Mouse (Mus musculus) forebrain, embryonic 11.5 days (tissue): Measurements from ENCODE around the gene Tubb4a. TPM values are rescaled to one million over a fixed set of nuclear protein-coding genes. Genes with fewer than 3 reads are reported as not detected.

Experiments used
- ATAC-seq: fragments of 200-750 bp; cut with Nextera tagmentation; replicated peaks from 2 replicates; pipeline ENCODE4 v1.8.0; 2017; ENCODE audit warnings: moderate TSS enrichment; ENCODE audit not compliant: low FRiP score
- DNase-seq: peaks from one replicate; pipeline ENCODE4 v3.0.0-alpha.2; 2017; ENCODE audit warnings: low spot score
- H3K27ac ChIP-seq: fragments of 300-500 bp; sonication (generic); 2 replicates; pipeline ENCODE4 v1.5.1; 2014; ENCODE audit warnings: low read depth, low read length
- H3K27me3 ChIP-seq: fragments of 300-500 bp; sonication (generic); 2 replicates; pipeline ENCODE4 v1.6.1; 2014; ENCODE audit warnings: mild to moderate bottlenecking, low read length, mixed read lengths; ENCODE audit not compliant: control insufficient read depth, insufficient read depth
- H3K36me3 ChIP-seq: fragments of 300-500 bp; sonication (generic); 2 replicates; pipeline ENCODE4 v1.6.1; 2014; ENCODE audit warnings: mild to moderate bottlenecking, low read length, moderate library complexity, mixed read lengths; ENCODE audit not compliant: control insufficient read depth, insufficient read depth
- H3K4me1 ChIP-seq: fragments of 300-500 bp; sonication (generic); replicated peaks from 2 replicates; pipeline ENCODE4 v1.6.1; 2014; ENCODE audit warnings: low read length, mixed read lengths; ENCODE audit not compliant: control insufficient read depth, insufficient read depth
- H3K4me2 ChIP-seq: fragments of 300-500 bp; sonication (generic); 2 replicates; pipeline ENCODE4 v1.6.1; 2014; ENCODE audit warnings: low read depth, mild to moderate bottlenecking, low read length, moderate library complexity, mixed read lengths; ENCODE audit not compliant: severe bottlenecking
- H3K4me3 ChIP-seq: fragments of 300-500 bp; sonication (generic); 2 replicates; pipeline ENCODE4 v1.5.1; 2014; ENCODE audit warnings: low read depth, low read length
- H3K9ac ChIP-seq: fragments of 300-500 bp; sonication (generic); 2 replicates; pipeline ENCODE4 v1.6.1; 2014; ENCODE audit warnings: low read length
- H3K9me3 ChIP-seq: fragments of 300-500 bp; sonication (generic); 2 replicates; pipeline ENCODE4 v1.6.1; 2016; ENCODE audit warnings: low read length, mixed read lengths; ENCODE audit not compliant: control insufficient read depth
- WGBS: fragments of 180-500 bp; shearing (Covaris S2); extraction: QIAGEN DNeasy Blood & Tissue Kit; methylation state at CpG from one replicate; pipeline ENCODE4 v1.1.7; 2014; 5-methylcytosine and 5-hydroxymethylcytosine counted together
- polyA plus RNA-seq: library from polyadenylated mRNA; unstranded; fragments of >200 nt; fragmentation: Nextera tagmentation; extraction: Ambion mirVana; gene quantifications from 2 replicates; pipeline ENCODE4 v1.2.1, GENCODE M21; 2014

Tubb4a gene
- polyA plus RNA-seq, 1 experiment from 2014 or later = 81.6 TPM

GRCm38 (mm10) chr17:57094222-57094621 lies 6.6 kb upstream of the Tubb4a start:
- H3K9ac ChIP-seq = no peak overlapping the region
- H3K27ac ChIP-seq = no peak overlapping the region
- DNase-seq (no peak), ATAC-seq (no peak)
- H3K4me3 ChIP-seq = no peak overlapping the region
- no peaks in the 10 kb centered on the region for H3K27me3 ChIP-seq
- no peaks in the 10 kb centered on the region for H3K9me3 ChIP-seq
- no peaks in the 10 kb centered on the region for H3K4me1 ChIP-seq
- no peak overlapping the region for H3K4me2 ChIP-seq
- WGBS = 93% methylated on average over 3 of the region's 3 CpGs
- H3K36me3 ChIP-seq = no peaks in the 10 kb centered on the region

GRCm38 (mm10) chr17:57085970-57086757 lies 1.4 kb downstream of the Tubb4a start:
- H3K27ac ChIP-seq = no peak overlapping the region
- H3K4me2 ChIP-seq = peak overlapping the region; percentile 68; the same call in 1 of the 2 replicates
- WGBS = 88% methylated on average over 11 of the region's 11 CpGs
- no peaks in the 10 kb centered on the region for H3K9me3 ChIP-seq
- no peaks in the 10 kb centered on the region for H3K27me3 ChIP-seq
- peak overlapping the region; percentile 45 for H3K4me3 ChIP-seq
- no peak for ATAC-seq
- no peaks in the 10 kb centered on the region for H3K36me3 ChIP-seq
- no peak for DNase-seq
- H3K4me1 ChIP-seq = peaks cover 6% of the 10 kb centered on the region; the same call in 1 of the 2 replicates
- H3K9ac ChIP-seq = no peak overlapping the region

- Histone ChIP-seq H3K27ac (no peak overlapping the region), H3K9me3 (no peaks in the 10 kb centered on the region), H3K36me3 (no peaks in the 10 kb centered on the region), H3K4me3 (no peak overlapping the region), H3K27me3 (no peaks in the 10 kb centered on the region), H3K4me2 (no peak overlapping the region), H3K4me1 (peaks cover 6% of the 10 kb centered on the region; the same call in 1 of the 2 replicates), H3K9ac (no peak overlapping the region)
- ATAC-seq (no peak), DNase-seq (no peak)
- WGBS = 89% methylated on average over 5 of the region's 5 CpGs
Measured at GRCm38 (mm10) chr17:57082481-57082880, 5.1 kb downstream of the Tubb4a start.

- Histone ChIP-seq H3K4me2 (no peak overlapping the region), H3K36me3 (no peaks in the 10 kb centered on the region), H3K9me3 (no peaks in the 10 kb centered on the region), H3K4me1 (no peaks in the 10 kb centered on the region), H3K27ac (no peak overlapping the region), H3K9ac (no peak overlapping the region), H3K27me3 (no peaks in the 10 kb centered on the region), H3K4me3 (no peak overlapping the region)
- ATAC-seq (no peak), DNase-seq (no peak)
- WGBS = 95% methylated on average over 31 of the region's 31 CpGs
Measured at GRCm38 (mm10) chr17:57081234-57081842, 6.2 kb downstream of the Tubb4a start.

GRCm38 (mm10) chr17:57079919-57080318 lies 7.7 kb downstream of the Tubb4a start:
- WGBS = 75% methylated on average over 3 of the region's 3 CpGs
- DNase-seq (no peak), ATAC-seq (no peak)
- H3K9ac ChIP-seq = no peak overlapping the region
- no peak overlapping the region for H3K4me2 ChIP-seq
- H3K27me3 ChIP-seq = no peaks in the 10 kb centered on the region
- no peaks in the 10 kb centered on the region for H3K4me1 ChIP-seq
- H3K4me3 ChIP-seq = no peak overlapping the region
- H3K9me3 ChIP-seq = no peaks in the 10 kb centered on the region
- no peak overlapping the region for H3K27ac ChIP-seq
- H3K36me3 ChIP-seq = no peaks in the 10 kb centered on the region

- H3K4me3 ChIP-seq = no peak within 1 kb of the TSS
- no peaks in the 10 kb centered on the region for H3K4me1 ChIP-seq
- WGBS = 57% methylated on average over 6 of the region's 6 CpGs
- ATAC-seq (no peak), DNase-seq (no peak)
- no peak within 1 kb of the TSS for H3K9ac ChIP-seq
- no peak within 1 kb of the TSS for H3K27ac ChIP-seq
- no peaks in the 10 kb centered on the region for H3K27me3 ChIP-seq
- no peaks in the 10 kb centered on the region for H3K9me3 ChIP-seq
- H3K4me2 ChIP-seq = no peak within 1 kb of the TSS
- H3K36me3 ChIP-seq = no peaks in the 10 kb centered on the region
Measured at GRCm38 (mm10) chr17:57078336-57078735, 9.2 kb downstream of the Tubb4a start, which contains the start of gene Dennd1c. TSS of gene Dennd1c (minus strand) at chr17:57078514.

- Histone ChIP-seq H3K27ac (no peak overlapping the region), H3K36me3 (no peaks in the 10 kb centered on the region), H3K4me2 (no peak overlapping the region), H3K9ac (no peak overlapping the region), H3K27me3 (no peaks in the 10 kb centered on the region), H3K4me3 (no peak overlapping the region), H3K4me1 (no peaks in the 10 kb centered on the region), H3K9me3 (no peaks in the 10 kb centered on the region)
- ATAC-seq (no peak), DNase-seq (no peak)
- WGBS = 59% methylated on average over 3 of the region's 3 CpGs
Measured at GRCm38 (mm10) chr17:57076916-57077315, 10.7 kb downstream of the Tubb4a start.

GRCm38 (mm10) chr17:57070699-57071098 lies 16.9 kb downstream of the Tubb4a start:
- H3K9ac ChIP-seq = peak overlapping the region; percentile 39; the same call in 1 of the 2 replicates
- 1% methylated on average over 11 of the region's 11 CpGs for WGBS
- H3K4me2 ChIP-seq = peak overlapping the region; percentile 46; the same call in 1 of the 2 replicates
- H3K4me1 ChIP-seq = 0 out of 2 replicates have a peak, but pooled peaks cover 2% of the 10 kb centered on the region
- peak; percentile 73 for ATAC-seq
- H3K9me3 ChIP-seq = no peaks in the 10 kb centered on the region
- H3K27ac ChIP-seq = no peak overlapping the region
- H3K27me3 ChIP-seq = no peaks in the 10 kb centered on the region
- no peaks in the 10 kb centered on the region; the same call in 1 of the 2 replicates for H3K36me3 ChIP-seq
- H3K4me3 ChIP-seq = peak overlapping the region; percentile 23
- DNase-seq = peak; percentile 76
